Mouse (Mus musculus) midbrain, embryonic 15.5 days (tissue): Measurements from ENCODE around the gene Thada. TPM values are rescaled to one million over a fixed set of nuclear protein-coding genes. Genes with fewer than 3 reads are reported as not detected.

Experiments used
- ATAC-seq: fragments of 200-750 bp; cut with Nextera tagmentation; replicated peaks from 2 replicates; pipeline ENCODE4 v1.8.0; 2017; ENCODE audit warnings: moderate TSS enrichment
- H3K27ac ChIP-seq: fragments of 300-500 bp; sonication (generic); 2 replicates; pipeline ENCODE4 v1.5.1; 2015; ENCODE audit warnings: mild to moderate bottlenecking, inconsistent platforms
- H3K27me3 ChIP-seq: fragments of 300-500 bp; sonication (generic); replicated peaks from 2 replicates; pipeline ENCODE4 v1.6.1; 2015; ENCODE audit warnings: inconsistent platforms
- H3K36me3 ChIP-seq: fragments of 300-500 bp; sonication (generic); replicated peaks from 2 replicates; pipeline ENCODE4 v1.6.1; 2015; ENCODE audit warnings: inconsistent platforms
- H3K4me1 ChIP-seq: fragments of 300-500 bp; sonication (generic); 2 replicates; pipeline ENCODE4 v1.6.1; 2015; ENCODE audit warnings: inconsistent platforms
- H3K4me2 ChIP-seq: fragments of 300-500 bp; sonication (generic); 2 replicates; pipeline ENCODE4 v1.6.1; 2015; ENCODE audit warnings: inconsistent platforms, mild to moderate bottlenecking, moderate library complexity
- H3K4me3 ChIP-seq: fragments of 300-500 bp; sonication (generic); 2 replicates; pipeline ENCODE4 v1.5.1; 2015; ENCODE audit warnings: mild to moderate bottlenecking, inconsistent platforms
- H3K9ac ChIP-seq: fragments of 300-500 bp; sonication (generic); 2 replicates; pipeline ENCODE4 v1.6.1; 2015; ENCODE audit warnings: mild to moderate bottlenecking, inconsistent platforms
- H3K9me3 ChIP-seq: fragments of 300-500 bp; sonication (generic); 2 replicates; pipeline ENCODE4 v1.6.1; 2016; ENCODE audit warnings: inconsistent platforms
- WGBS: fragments of 180-500 bp; shearing (Covaris S2); methylation state at CpG from one replicate; pipeline ENCODE4 v1.1.7; 2015; ENCODE audit warnings: mixed read lengths; 5-methylcytosine and 5-hydroxymethylcytosine counted together
- polyA plus RNA-seq: library from polyadenylated mRNA; unstranded; fragments of >200 nt; fragmentation: Nextera tagmentation; extraction: Ambion mirVana; gene quantifications from 2 replicates; pipeline ENCODE4 v1.2.1, GENCODE M21; 2015

Gene Thada
- polyA plus RNA-seq, 1 experiment from 2014 or later = 8.1 TPM

GRCm38 (mm10) chr17:84330986-84331385 is 135.0 kb downstream of the Thada start:
- Histone ChIP-seq H3K4me1 (no peaks in the 10 kb centered on the region), H3K9ac (no peak overlapping the region), H3K27ac (no peak overlapping the region), H3K4me3 (no peak overlapping the region), H3K27me3 (no peaks in the 10 kb centered on the region), H3K9me3 (no peaks in the 10 kb centered on the region), H3K36me3 (no peaks in the 10 kb centered on the region), H3K4me2 (no peak overlapping the region)
- 78% methylated on average over 8 of the region's 8 CpGs for WGBS
- ATAC-seq = no peak

GRCm38 (mm10) chr17:84330506-84330905 is 135.5 kb downstream of the Thada start:
- WGBS = 89% methylated on average over 6 of the region's 6 CpGs
- Histone ChIP-seq H3K4me1 (no peaks in the 10 kb centered on the region), H3K27ac (no peak overlapping the region), H3K36me3 (no peaks in the 10 kb centered on the region), H3K27me3 (no peaks in the 10 kb centered on the region), H3K9ac (no peak overlapping the region), H3K4me2 (no peak overlapping the region), H3K4me3 (no peak overlapping the region), H3K9me3 (no peaks in the 10 kb centered on the region)
- ATAC-seq = no peak

- no peak overlapping the region for H3K9ac ChIP-seq
- H3K36me3 ChIP-seq = no peaks in the 10 kb centered on the region
- H3K27me3 ChIP-seq = no peaks in the 10 kb centered on the region
- no peak overlapping the region for H3K4me3 ChIP-seq
- H3K4me1 ChIP-seq = no peaks in the 10 kb centered on the region
- no peak overlapping the region for H3K27ac ChIP-seq
- no peaks in the 10 kb centered on the region for H3K9me3 ChIP-seq
- no peak overlapping the region for H3K4me2 ChIP-seq
- WGBS = 93% methylated on average over 4 of the region's 4 CpGs
- ATAC-seq = no peak
Measured at GRCm38 (mm10) chr17:84329906-84330470, 136.0 kb downstream of the Thada start.

- Histone ChIP-seq H3K27ac (no peak overlapping the region), H3K9ac (no peak overlapping the region), H3K36me3 (no peaks in the 10 kb centered on the region), H3K27me3 (no peaks in the 10 kb centered on the region), H3K4me2 (no peak overlapping the region), H3K4me3 (no peak overlapping the region), H3K9me3 (no peaks in the 10 kb centered on the region), H3K4me1 (no peaks in the 10 kb centered on the region)
- ATAC-seq = no peak
- WGBS = 94% methylated on average over 2 of the region's 2 CpGs
Measured at GRCm38 (mm10) chr17:84328526-84328925, 137.5 kb downstream of the Thada start.

- H3K4me1 ChIP-seq = no peaks in the 10 kb centered on the region
- no peaks in the 10 kb centered on the region for H3K27me3 ChIP-seq
- no peak overlapping the region for H3K4me2 ChIP-seq
- ATAC-seq = no peak
- 84% methylated on average over 11 of the region's 12 CpGs for WGBS
- H3K36me3 ChIP-seq = no peaks in the 10 kb centered on the region
- H3K27ac ChIP-seq = no peak overlapping the region
- H3K9ac ChIP-seq = no peak overlapping the region
- H3K4me3 ChIP-seq = no peak overlapping the region
- no peaks in the 10 kb centered on the region for H3K9me3 ChIP-seq
Measured at GRCm38 (mm10) chr17:84327051-84327925, 138.7 kb downstream of the Thada start.

- H3K9me3 ChIP-seq = no peaks in the 10 kb centered on the region
- H3K27me3 ChIP-seq = no peaks in the 10 kb centered on the region
- H3K4me2 ChIP-seq = no peak overlapping the region
- ATAC-seq = no peak
- no peak overlapping the region for H3K27ac ChIP-seq
- no peaks in the 10 kb centered on the region for H3K36me3 ChIP-seq
- H3K9ac ChIP-seq = no peak overlapping the region
- no peak overlapping the region for H3K4me3 ChIP-seq
- WGBS = 91% methylated on average over 4 of the region's 4 CpGs
- no peaks in the 10 kb centered on the region for H3K4me1 ChIP-seq
Measured at GRCm38 (mm10) chr17:84322176-84322575, 143.8 kb downstream of the Thada start.

- no peaks in the 10 kb centered on the region for H3K27me3 ChIP-seq
- no peak overlapping the region for H3K27ac ChIP-seq
- H3K36me3 ChIP-seq = no peaks in the 10 kb centered on the region
- 89% methylated on average over 5 of the region's 5 CpGs for WGBS
- no peaks in the 10 kb centered on the region for H3K9me3 ChIP-seq
- no peak overlapping the region for H3K4me2 ChIP-seq
- no peak overlapping the region for H3K9ac ChIP-seq
- no peak for ATAC-seq
- no peak overlapping the region for H3K4me3 ChIP-seq
- H3K4me1 ChIP-seq = no peaks in the 10 kb centered on the region
Measured at GRCm38 (mm10) chr17:84321351-84321750, 144.7 kb downstream of the Thada start.

GRCm38 (mm10) chr17:84320576-84320975 is 145.4 kb downstream of the Thada start:
- H3K36me3 ChIP-seq = no peaks in the 10 kb centered on the region
- H3K4me3 ChIP-seq = no peak overlapping the region
- H3K27ac ChIP-seq = no peak overlapping the region
- H3K9me3 ChIP-seq = no peaks in the 10 kb centered on the region
- 100% methylated on average over 1 of the region's 1 CpGs for WGBS
- no peaks in the 10 kb centered on the region for H3K4me1 ChIP-seq
- H3K4me2 ChIP-seq = no peak overlapping the region
- ATAC-seq = no peak
- H3K27me3 ChIP-seq = no peaks in the 10 kb centered on the region
- no peak overlapping the region for H3K9ac ChIP-seq

GRCm38 (mm10) chr17:84314341-84314740 is 151.7 kb downstream of the Thada start:
- Histone ChIP-seq H3K9me3 (no peaks in the 10 kb centered on the region), H3K27ac (no peak overlapping the region), H3K4me1 (no peaks in the 10 kb centered on the region), H3K4me2 (no peak overlapping the region), H3K9ac (no peak overlapping the region), H3K4me3 (no peak overlapping the region), H3K27me3 (no peaks in the 10 kb centered on the region), H3K36me3 (no peaks in the 10 kb centered on the region; the same call in 1 of the 2 replicates)
- WGBS = 86% methylated on average over 7 of the region's 7 CpGs
- no peak for ATAC-seq

GRCm38 (mm10) chr17:84313494-84313893 is 152.5 kb downstream of the Thada start:
- Histone ChIP-seq H3K4me3 (no peak overlapping the region), H3K9me3 (no peaks in the 10 kb centered on the region), H3K4me1 (no peaks in the 10 kb centered on the region), H3K27me3 (no peaks in the 10 kb centered on the region), H3K27ac (no peak overlapping the region), H3K9ac (no peak overlapping the region), H3K36me3 (no peaks in the 10 kb centered on the region; the same call in 1 of the 2 replicates), H3K4me2 (no peak overlapping the region)
- ATAC-seq = no peak
- WGBS = 95% methylated on average over 6 of the region's 6 CpGs

- H3K4me2 ChIP-seq = no peak overlapping the region
- no peaks in the 10 kb centered on the region for H3K4me1 ChIP-seq
- no peaks in the 10 kb centered on the region for H3K27me3 ChIP-seq
- no peak overlapping the region for H3K27ac ChIP-seq
- H3K9ac ChIP-seq = no peak overlapping the region
- H3K36me3 ChIP-seq = no peaks in the 10 kb centered on the region; the same call in 1 of the 2 replicates
- no peak overlapping the region for H3K4me3 ChIP-seq
- ATAC-seq = no peak
- H3K9me3 ChIP-seq = no peaks in the 10 kb centered on the region
- 83% methylated on average over 1 of the region's 1 CpGs for WGBS
Measured at GRCm38 (mm10) chr17:84306151-84306550, 159.9 kb downstream of the Thada start.

- H3K9ac ChIP-seq = no peak overlapping the region
- no peaks in the 10 kb centered on the region; the same call in 1 of the 2 replicates for H3K36me3 ChIP-seq
- H3K27me3 ChIP-seq = no peaks in the 10 kb centered on the region
- no peak overlapping the region for H3K27ac ChIP-seq
- WGBS = 97% methylated on average over 5 of the region's 5 CpGs
- no peak overlapping the region for H3K4me2 ChIP-seq
- H3K9me3 ChIP-seq = no peaks in the 10 kb centered on the region
- H3K4me1 ChIP-seq = no peaks in the 10 kb centered on the region
- H3K4me3 ChIP-seq = no peak overlapping the region
- ATAC-seq = no peak
Measured at GRCm38 (mm10) chr17:84305074-84305473, 160.9 kb downstream of the Thada start.

- Histone ChIP-seq H3K4me2 (no peak overlapping the region), H3K36me3 (no peaks in the 10 kb centered on the region; the same call in 1 of the 2 replicates), H3K4me1 (no peaks in the 10 kb centered on the region), H3K27me3 (no peaks in the 10 kb centered on the region), H3K9ac (no peak overlapping the region), H3K4me3 (no peak overlapping the region), H3K27ac (no peak overlapping the region), H3K9me3 (no peaks in the 10 kb centered on the region)
- 89% methylated on average over 5 of the region's 5 CpGs for WGBS
- no peak for ATAC-seq
Measured at GRCm38 (mm10) chr17:84304141-84304540, 161.9 kb downstream of the Thada start.
